Mouse (Mus musculus) erythroblast, embryonic 14.5 days (primary cell): ENCODE measurements around the gene Fndc11.

Experiments used
- GATA1 ChIP-seq: IDR thresholded peaks from 2 replicates; pipeline ENCODE4 v1.6.1; 2012; ENCODE audit warnings: low read length, inconsistent platforms, mixed read lengths
- TAL1 ChIP-seq: IDR thresholded peaks from 3 replicates; pipeline ENCODE4 v1.6.1; 2012; ENCODE audit warnings: low read length, inconsistent platforms, mixed read lengths

GRCm38 (mm10) chr2:181189321-181189720 lies 30.5 kb upstream of the Fndc11 start:
- no peak for TF ChIP-seq GATA1
- no peak for TF ChIP-seq TAL1
